Mouse (Mus musculus) intestine, embryonic 16.5 days (tissue): ENCODE measurements around the gene Vps13d. TPM values are rescaled to one million over a fixed set of nuclear protein-coding genes. Genes with fewer than 3 reads are reported as not detected.
A peak's percentile ranks its signal among the peaks of the same experiment; 100 is the strongest.

ENCODE experiments used
- ATAC-seq: fragments of 200-750 bp; cut with Nextera tagmentation; 2 replicates; pipeline ENCODE4 v1.8.0; 2017; ENCODE audit warnings: moderate TSS enrichment, moderate library complexity
- H3K27ac ChIP-seq: fragments of 300-500 bp; sonication (generic); 2 replicates; pipeline ENCODE4 v1.5.1; 2014; ENCODE audit warnings: mild to moderate bottlenecking, low read length
- H3K27me3 ChIP-seq: fragments of 300-500 bp; sonication (generic); replicated peaks from 2 replicates; pipeline ENCODE4 v1.6.1; 2014; ENCODE audit warnings: low read length, control low read depth, mixed read lengths; ENCODE audit not compliant: control insufficient read depth, insufficient read depth
- H3K36me3 ChIP-seq: fragments of 300-500 bp; sonication (generic); 2 replicates; pipeline ENCODE4 v1.6.1; 2014; ENCODE audit warnings: low read length, control low read depth; ENCODE audit not compliant: control insufficient read depth, insufficient read depth
- H3K4me1 ChIP-seq: fragments of 300-500 bp; sonication (generic); 2 replicates; pipeline ENCODE4 v1.6.1; 2014; ENCODE audit warnings: low read length, control low read depth, mixed read lengths; ENCODE audit not compliant: control insufficient read depth, insufficient read depth
- H3K4me2 ChIP-seq: fragments of 300-500 bp; sonication (generic); 2 replicates; pipeline ENCODE4 v1.6.1; 2014; ENCODE audit warnings: low read depth, low read length, control low read depth
- H3K4me3 ChIP-seq: fragments of 300-500 bp; sonication (generic); 2 replicates; pipeline ENCODE4 v1.5.1; 2014; ENCODE audit warnings: mild to moderate bottlenecking, low read length
- H3K9ac ChIP-seq: fragments of 300-500 bp; sonication (generic); 2 replicates; pipeline ENCODE4 v1.6.1; 2014; ENCODE audit warnings: low read depth, low read length
- H3K9me3 ChIP-seq: fragments of 300-500 bp; sonication (generic); 2 replicates; pipeline ENCODE4 v1.6.1; 2016; ENCODE audit warnings: low read length, control low read depth; ENCODE audit not compliant: control insufficient read depth
- WGBS: fragments of 180-500 bp; shearing (Covaris S2); extraction: QIAGEN DNeasy Blood & Tissue Kit; methylation state at CpG from one replicate; pipeline ENCODE4 v1.1.7; 2014; 5-methylcytosine and 5-hydroxymethylcytosine counted together
- polyA plus RNA-seq: library from polyadenylated mRNA; unstranded; fragments of >200 nt; fragmentation: Nextera tagmentation; extraction: Ambion mirVana; gene quantifications from 2 replicates; pipeline ENCODE4 v1.2.1, GENCODE M21; 2015

Gene Vps13d
- polyA plus RNA-seq, 1 experiment from 2014 or later, result 11.4 TPM

GRCm38 (mm10) chr4:145106796-145107195, 88.0 kb downstream of the Vps13d start:
- H3K9me3 ChIP-seq, result no peaks in the 10 kb centered on the region
- peaks cover 11% of the 10 kb centered on the region; the same call in 1 of the 2 replicates for H3K36me3 ChIP-seq
- H3K4me3 ChIP-seq, result no peak overlapping the region
- no peaks in the 10 kb centered on the region for H3K27me3 ChIP-seq
- H3K9ac ChIP-seq, result no peak overlapping the region
- ATAC-seq, result no peak
- no peak overlapping the region for H3K4me2 ChIP-seq
- H3K27ac ChIP-seq, result no peak overlapping the region
- 72% methylated on average over 6 of the region's 6 CpGs for WGBS
- no peaks in the 10 kb centered on the region for H3K4me1 ChIP-seq

- H3K9ac ChIP-seq, result no peak overlapping the region
- no peak overlapping the region for H3K4me3 ChIP-seq
- no peaks in the 10 kb centered on the region for H3K4me1 ChIP-seq
- ATAC-seq, result no peak
- no peak overlapping the region for H3K4me2 ChIP-seq
- peak overlapping the region; percentile 1; the same call in 1 of the 2 replicates for H3K27ac ChIP-seq
- H3K9me3 ChIP-seq, result no peaks in the 10 kb centered on the region
- H3K27me3 ChIP-seq, result no peaks in the 10 kb centered on the region
- H3K36me3 ChIP-seq, result peaks cover 11% of the 10 kb centered on the region; the same call in 1 of the 2 replicates
- 61% methylated on average over 6 of the region's 6 CpGs for WGBS
These were observed 89.5 kb downstream of the Vps13d start for GRCm38 (mm10) chr4:145105319-145105718.

- Histone ChIP-seq H3K27me3 (no peaks in the 10 kb centered on the region), H3K27ac (peak overlapping the region; percentile 1; the same call in 1 of the 2 replicates)
- ATAC-seq, result 0 out of 2 replicates have a peak, but pooled peaks have one; percentile 7
These were observed 89.9 kb downstream of the Vps13d start for GRCm38 (mm10) chr4:145104917-145105316.

GRCm38 (mm10) chr4:145103617-145104016, 91.2 kb downstream of the Vps13d start:
- Histone ChIP-seq H3K36me3 (peaks cover 11% of the 10 kb centered on the region; the same call in 1 of the 2 replicates), H3K4me3 (no peak overlapping the region), H3K4me1 (no peaks in the 10 kb centered on the region), H3K9ac (no peak overlapping the region), H3K27me3 (no peaks in the 10 kb centered on the region), H3K9me3 (no peaks in the 10 kb centered on the region), H3K4me2 (no peak overlapping the region), H3K27ac (no peak overlapping the region)
- no peak for ATAC-seq

More at GRCm38 (mm10) chr4:145104917-145105316, 89.9 kb downstream of the Vps13d start:
- H3K9ac ChIP-seq, result no peak overlapping the region
- no peaks in the 10 kb centered on the region for H3K4me1 ChIP-seq
- peaks cover 11% of the 10 kb centered on the region; the same call in 1 of the 2 replicates for H3K36me3 ChIP-seq
- no peak overlapping the region for H3K4me2 ChIP-seq
- H3K4me3 ChIP-seq, result no peak overlapping the region
- H3K9me3 ChIP-seq, result no peaks in the 10 kb centered on the region
- WGBS, result 66% methylated on average over 2 of the region's 2 CpGs

DNA sequence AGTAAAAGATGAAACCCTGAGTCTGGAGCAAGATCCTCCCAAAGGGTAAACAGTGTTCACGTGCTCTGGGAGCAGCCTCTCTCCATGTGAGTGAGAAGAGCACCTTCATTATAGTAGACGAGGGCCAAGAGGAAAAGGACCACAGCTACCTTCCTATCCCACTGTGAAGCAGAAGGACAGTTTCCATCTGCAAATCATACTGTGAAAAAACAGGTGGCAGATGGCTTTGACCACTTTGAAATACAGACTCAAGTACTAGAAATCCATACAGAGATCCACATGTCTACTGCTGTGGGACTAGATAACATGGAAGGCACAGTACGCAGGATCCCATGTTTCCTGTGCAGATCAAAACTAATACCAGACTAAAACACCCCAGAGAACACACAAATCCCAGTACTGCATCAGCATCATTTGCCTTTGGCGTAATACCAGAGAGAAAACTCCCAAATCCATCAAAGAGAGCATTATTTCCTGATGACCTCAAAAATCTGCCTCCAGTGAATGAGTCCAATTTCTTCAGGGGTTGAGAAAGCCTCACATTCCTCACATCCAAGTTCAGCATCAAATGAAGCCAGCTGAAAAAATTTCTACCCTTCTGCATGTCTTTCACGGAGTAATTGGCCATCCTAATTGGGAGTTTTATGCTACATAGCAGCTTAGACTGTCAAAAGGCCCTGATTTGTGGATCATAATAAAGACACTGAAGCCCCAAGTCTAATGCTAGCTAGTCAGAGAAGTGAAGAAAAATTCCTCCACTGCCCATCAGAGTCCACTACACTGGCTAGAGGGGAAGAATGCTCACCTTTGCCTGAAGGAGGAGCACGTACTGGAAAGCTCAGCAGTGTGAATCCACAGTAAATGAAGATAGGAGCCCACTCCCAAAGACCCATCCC, 92.7 kb downstream of the Vps13d start:
- no peaks in the 10 kb centered on the region for H3K9me3 ChIP-seq
- H3K4me1 ChIP-seq, result no peaks in the 10 kb centered on the region
- H3K27ac ChIP-seq, result no peak overlapping the region
- 84% methylated on average over 6 of the region's 6 CpGs for WGBS
- no peak overlapping the region for H3K9ac ChIP-seq
- ATAC-seq, result no peak
- no peak overlapping the region for H3K4me2 ChIP-seq
- peaks cover 11% of the 10 kb centered on the region; the same call in 1 of the 2 replicates for H3K36me3 ChIP-seq
- no peak overlapping the region for H3K4me3 ChIP-seq
- no peaks in the 10 kb centered on the region for H3K27me3 ChIP-seq

GRCm38 (mm10) chr4:145099853-145100252, 95.0 kb downstream of the Vps13d start:
- Histone ChIP-seq H3K27me3 (no peaks in the 10 kb centered on the region), H3K9ac (no peak overlapping the region), H3K9me3 (no peaks in the 10 kb centered on the region), H3K36me3 (0 out of 2 replicates have a peak, but pooled peaks cover 4% of the 10 kb centered on the region), H3K4me3 (no peak overlapping the region), H3K27ac (no peak overlapping the region), H3K4me1 (no peaks in the 10 kb centered on the region), H3K4me2 (no peak overlapping the region)
- 67% methylated on average over 6 of the region's 6 CpGs for WGBS
- no peak for ATAC-seq

DNA sequence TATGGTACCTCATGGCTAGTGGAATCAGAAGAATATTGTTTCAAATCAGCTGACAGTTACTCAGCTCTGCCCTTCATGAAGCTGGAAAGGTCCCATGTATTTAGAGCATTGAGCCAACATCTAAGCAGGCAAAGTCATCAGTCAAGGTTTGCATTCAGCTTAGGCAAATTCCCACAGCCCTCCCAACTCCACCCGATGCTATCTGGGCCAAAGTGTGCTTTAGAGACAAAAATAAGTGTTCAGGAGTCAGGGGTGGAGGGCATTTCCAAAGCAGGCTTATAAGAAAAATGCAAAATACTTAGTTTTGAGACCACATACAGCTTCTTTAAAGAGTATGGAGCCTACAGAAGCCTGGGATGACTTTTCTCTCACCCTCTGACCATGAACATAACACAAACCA, 95.5 kb downstream of the Vps13d start:
- Histone ChIP-seq H3K9ac (no peak overlapping the region), H3K4me1 (no peaks in the 10 kb centered on the region), H3K4me2 (no peak overlapping the region), H3K4me3 (no peak overlapping the region), H3K36me3 (peaks cover 8% of the 10 kb centered on the region; the same call in 1 of the 2 replicates), H3K9me3 (no peaks in the 10 kb centered on the region), H3K27me3 (no peaks in the 10 kb centered on the region), H3K27ac (no peak overlapping the region)
- no peak for ATAC-seq
- 79% methylated on average over 1 of the region's 1 CpGs for WGBS

DNA sequence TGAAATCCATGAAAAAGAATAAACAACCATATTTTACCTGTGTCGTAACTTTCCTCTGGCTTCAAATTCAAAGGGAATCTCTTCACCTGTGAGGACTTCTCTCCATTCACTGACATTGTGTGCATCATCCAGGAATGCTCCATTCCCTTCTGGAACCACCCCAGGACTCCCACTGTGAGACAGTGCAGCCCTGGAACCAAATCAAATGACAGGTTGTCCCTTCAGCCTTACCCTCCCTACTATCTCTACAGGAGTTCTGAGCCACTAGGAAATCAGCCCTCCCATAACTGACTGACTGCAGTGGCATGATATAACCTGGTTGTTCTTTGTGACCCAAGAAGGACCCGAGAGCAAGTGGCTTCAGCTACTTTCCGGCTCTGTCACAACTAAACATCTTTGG, 96.8 kb downstream of the Vps13d start:
- 94% methylated on average over 3 of the region's 3 CpGs for WGBS
- no peaks in the 10 kb centered on the region for H3K4me1 ChIP-seq
- ATAC-seq, result no peak

DNA sequence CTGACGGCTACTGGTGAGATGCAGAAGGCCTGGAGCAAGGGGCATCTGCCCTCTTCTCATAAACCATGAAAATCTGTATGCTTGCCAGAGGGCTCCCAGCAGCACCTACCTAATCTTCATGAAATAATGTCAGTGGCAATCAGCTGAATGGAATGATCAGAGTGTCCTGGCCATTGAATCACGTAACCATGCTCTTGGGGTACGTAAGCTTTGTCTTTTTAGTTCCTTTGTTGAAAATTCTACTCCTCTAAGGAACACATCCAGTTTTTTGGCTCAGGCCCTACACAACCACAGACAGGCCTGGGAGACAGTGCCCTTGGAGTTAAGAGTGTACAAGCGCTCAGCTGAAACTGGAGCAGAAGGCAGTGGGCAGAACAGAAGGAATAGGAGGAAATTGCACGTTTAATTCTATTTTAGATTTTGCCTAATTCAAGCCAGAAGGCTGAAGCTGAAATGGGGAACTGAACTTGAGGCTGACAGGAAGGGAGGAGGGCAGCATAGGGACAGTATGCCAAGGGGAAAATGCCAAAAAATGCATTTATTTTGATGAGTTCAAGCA, 98.2 kb downstream of the Vps13d start:
- no peak for ATAC-seq
- H3K9ac ChIP-seq, result no peak overlapping the region
- no peaks in the 10 kb centered on the region for H3K9me3 ChIP-seq
- WGBS, result 81% methylated on average over 5 of the region's 5 CpGs
- no peaks in the 10 kb centered on the region for H3K27me3 ChIP-seq
- no peak overlapping the region for H3K4me3 ChIP-seq
- H3K36me3 ChIP-seq, result peaks cover 9% of the 10 kb centered on the region
- H3K4me1 ChIP-seq, result no peaks in the 10 kb centered on the region
- H3K4me2 ChIP-seq, result no peak overlapping the region
- H3K27ac ChIP-seq, result no peak overlapping the region

More for the DNA sequence above, 96.8 kb downstream of the Vps13d start:
- no peak overlapping the region for H3K4me3 ChIP-seq
- no peaks in the 10 kb centered on the region for H3K9me3 ChIP-seq
- peaks cover 8% of the 10 kb centered on the region; the same call in 1 of the 2 replicates for H3K36me3 ChIP-seq
- no peak overlapping the region for H3K27ac ChIP-seq
- H3K27me3 ChIP-seq, result no peaks in the 10 kb centered on the region
- no peak overlapping the region for H3K4me2 ChIP-seq
- H3K9ac ChIP-seq, result no peak overlapping the region
